Mouse (Mus musculus): ENCODE data around the gene Pxdn.

The Pxdn gene

GRCm38 (mm10) chr12:29953999-29954398, 16.6 kb downstream of the Pxdn start:
- no peak for DNase-seq (ENCODE audit: low read depth, low spot score)

- no peak for DNase-seq (ENCODE audit: low read depth, low spot score)
These were observed 17.1 kb downstream of the Pxdn start for GRCm38 (mm10) chr12:29954464-29954863.

- no peak for DNase-seq (ENCODE audit: low read depth, low spot score)
These were observed 19.6 kb downstream of the Pxdn start for GRCm38 (mm10) chr12:29956969-29957368.

DNA sequence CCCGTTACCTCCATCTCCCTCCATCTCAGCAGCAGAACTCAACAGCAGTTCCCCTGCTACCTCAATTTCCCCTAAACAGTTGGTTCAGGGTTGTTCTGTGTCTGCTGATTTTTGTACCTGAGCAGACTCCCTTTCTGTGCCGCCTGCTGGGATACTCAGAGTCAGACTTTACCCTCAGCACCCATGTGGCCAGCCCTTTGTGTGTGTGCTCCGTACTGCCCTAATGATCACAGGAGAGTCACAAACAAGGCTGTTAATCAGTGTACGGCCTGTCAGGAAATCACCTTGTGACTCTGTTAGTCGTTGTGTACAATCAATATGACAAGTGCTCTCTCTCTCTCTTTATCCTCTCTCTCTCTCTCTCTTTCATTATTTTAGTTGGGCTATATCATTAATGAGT, 21.2 kb downstream of the Pxdn start:
- no peak for DNase-seq (ENCODE audit: low read depth, low spot score)

GRCm38 (mm10) chr12:29961041-29961440, 23.6 kb downstream of the Pxdn start:
- DNase-seq (ENCODE audit: low read depth, low spot score) = no peak

DNA sequence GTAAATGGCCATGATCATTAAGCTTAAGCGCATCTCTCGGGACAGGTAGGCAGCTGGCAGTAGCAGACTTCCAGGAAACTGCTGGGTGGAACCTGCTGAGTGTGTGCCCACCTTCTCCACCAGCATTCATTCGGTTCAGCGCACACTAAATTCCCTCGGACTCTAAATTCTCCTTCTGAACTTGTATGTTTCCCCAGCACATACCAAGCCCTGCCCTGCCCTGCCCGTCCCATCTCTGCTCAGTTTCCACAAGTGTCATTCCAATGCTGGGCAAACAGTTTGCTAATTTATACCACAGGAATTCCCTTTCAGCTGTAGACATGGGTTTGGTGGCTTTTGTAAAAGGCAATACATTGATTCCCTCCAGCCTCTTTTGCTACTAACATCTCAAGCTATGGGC, 27.6 kb downstream of the Pxdn start:
- no peak for DNase-seq (ENCODE audit: low read depth, low spot score)

- no peak for DNase-seq (ENCODE audit: low read depth, low spot score)
These were observed 34.5 kb downstream of the Pxdn start for GRCm38 (mm10) chr12:29971795-29972464.

GRCm38 (mm10) chr12:29972533-29972932, 35.1 kb downstream of the Pxdn start:
- DNase-seq (ENCODE audit: low read depth, low spot score) = no peak

GRCm38 (mm10) chr12:29980076-29980475, 42.7 kb downstream of the Pxdn start:
- DNase-seq (ENCODE audit: low read depth, low spot score) = no peak

- DNase-seq (ENCODE audit: low read depth, low spot score) = no peak
These were observed 44.4 kb downstream of the Pxdn start for GRCm38 (mm10) chr12:29981722-29982293.

GRCm38 (mm10) chr12:29983190-29983589, 45.8 kb downstream of the Pxdn start:
- no peak for DNase-seq (ENCODE audit: low read depth, low spot score)

- DNase-seq (ENCODE audit: low read depth, low spot score) = no peak
These were observed 47.7 kb downstream of the Pxdn start for GRCm38 (mm10) chr12:29985126-29985525.

DNA sequence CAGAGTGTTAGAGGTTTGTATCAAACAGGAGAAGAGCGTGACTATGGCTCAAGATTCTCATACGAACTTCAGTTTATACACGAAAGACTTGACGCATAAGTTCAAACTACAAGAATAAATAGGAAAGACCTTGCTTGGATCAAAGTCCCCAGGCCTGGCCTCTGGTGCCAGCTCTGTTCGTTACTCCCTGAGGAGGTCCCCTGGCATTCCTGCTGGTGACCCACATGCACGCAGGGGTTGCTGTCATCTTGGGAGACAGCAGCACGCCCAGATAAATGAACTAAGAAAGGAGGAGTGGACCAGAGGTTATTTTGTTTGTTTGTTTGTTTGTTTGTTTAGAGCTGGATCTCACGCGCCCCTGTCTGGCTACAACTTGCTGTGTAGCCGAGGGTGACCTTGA, 48.8 kb downstream of the Pxdn start:
- peak; percentile 4 for DNase-seq (ENCODE audit: low read depth, low spot score)

GRCm38 (mm10) chr12:29998895-29999294, 61.5 kb downstream of the Pxdn start:
- no peak for DNase-seq (ENCODE audit: low read depth, low spot score)

GRCm38 (mm10) chr12:30001951-30002350, 64.5 kb downstream of the Pxdn start:
- no peak for DNase-seq (ENCODE audit: low read depth, low spot score)

- no peak for DNase-seq (ENCODE audit: low read depth, low spot score)
These were observed 66.4 kb downstream of the Pxdn start for GRCm38 (mm10) chr12:30003680-30004364.

DNA sequence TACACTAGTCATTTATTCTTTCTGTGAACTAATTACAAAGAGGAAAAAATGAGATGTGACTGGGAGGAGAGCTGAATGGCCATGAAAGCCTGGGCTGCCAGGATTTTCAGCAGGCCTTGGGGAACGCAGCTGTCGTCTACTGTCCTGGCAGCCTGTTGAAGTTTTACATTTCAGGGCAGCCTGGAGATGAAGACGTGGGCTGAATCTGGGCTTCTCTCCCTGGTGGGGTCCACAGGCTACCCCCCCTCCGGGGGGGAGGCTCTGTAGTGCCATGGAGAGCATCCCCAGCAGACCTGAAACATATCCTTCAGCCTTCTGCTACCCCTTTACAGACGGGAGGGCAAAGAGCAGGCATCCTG, 66.9 kb downstream of the Pxdn start:
- no peak for DNase-seq (ENCODE audit: low read depth, low spot score)

GRCm38 (mm10) chr12:30006586-30006985, 69.2 kb downstream of the Pxdn start:
- DNase-seq (ENCODE audit: low read depth, low spot score) = no peak

DNA sequence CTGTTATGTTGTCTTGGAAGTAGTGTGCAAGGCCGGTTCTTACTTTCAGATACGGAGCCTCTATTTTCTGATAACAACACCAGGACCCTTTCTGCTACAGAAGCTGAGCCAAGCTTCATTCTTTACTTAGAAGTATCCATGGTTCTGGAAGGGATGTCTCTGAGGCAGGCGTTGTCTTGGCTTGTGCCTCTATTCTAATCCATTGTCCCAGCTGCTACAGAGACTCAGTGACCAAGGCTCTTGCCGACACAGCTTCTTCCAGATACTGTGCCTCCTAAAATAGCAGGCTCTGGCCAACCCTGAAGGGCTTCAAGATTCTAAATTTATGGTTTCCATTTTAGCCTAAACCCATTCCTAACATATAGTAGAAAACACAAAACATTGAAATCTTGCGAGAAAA, 71.3 kb downstream of the Pxdn start:
- DNase-seq (ENCODE audit: low read depth, low spot score) = no peak

DNA sequence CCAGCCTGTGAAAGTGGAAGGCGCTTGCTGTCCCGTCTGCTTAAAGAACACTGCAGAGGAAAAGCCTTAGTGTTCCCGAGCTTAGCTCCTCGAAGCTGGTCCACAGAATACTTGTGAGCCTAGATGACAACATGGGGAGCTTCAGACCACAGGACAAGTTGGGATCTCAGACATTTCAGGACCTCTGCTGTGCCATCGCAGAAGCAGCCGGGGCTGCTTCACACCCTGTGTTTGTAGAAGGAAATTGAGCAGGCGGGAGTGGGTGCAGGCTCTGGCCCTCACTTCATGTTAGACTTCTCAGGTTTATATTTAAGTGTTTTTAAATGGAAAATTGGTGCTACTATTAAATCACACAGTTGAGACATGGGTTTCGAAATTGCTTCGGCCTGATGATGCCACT, 78.1 kb downstream of the Pxdn start:
- DNase-seq (ENCODE audit: low read depth, low spot score) = no peak

DNA sequence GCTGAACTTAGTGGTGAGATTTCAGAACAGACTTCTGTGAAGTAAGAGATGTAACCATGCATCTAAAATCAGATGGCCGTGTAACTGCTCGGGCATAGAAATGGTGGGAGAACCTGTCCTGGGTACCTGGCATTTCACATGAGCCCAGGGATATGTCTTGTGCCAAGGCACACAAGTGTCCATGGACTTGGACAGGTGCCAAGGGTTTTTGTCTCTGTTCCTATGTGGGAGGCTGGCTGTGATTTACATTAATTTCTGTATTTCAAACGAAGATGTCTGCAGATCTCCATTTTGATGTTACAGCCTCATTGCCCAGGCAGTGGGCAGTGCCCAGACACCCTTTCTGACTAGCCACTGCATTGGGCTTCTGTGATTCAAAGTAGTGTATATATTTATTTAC, 79.7 kb downstream of the Pxdn start:
- DNase-seq (ENCODE audit: low read depth, low spot score) = no peak

DNA sequence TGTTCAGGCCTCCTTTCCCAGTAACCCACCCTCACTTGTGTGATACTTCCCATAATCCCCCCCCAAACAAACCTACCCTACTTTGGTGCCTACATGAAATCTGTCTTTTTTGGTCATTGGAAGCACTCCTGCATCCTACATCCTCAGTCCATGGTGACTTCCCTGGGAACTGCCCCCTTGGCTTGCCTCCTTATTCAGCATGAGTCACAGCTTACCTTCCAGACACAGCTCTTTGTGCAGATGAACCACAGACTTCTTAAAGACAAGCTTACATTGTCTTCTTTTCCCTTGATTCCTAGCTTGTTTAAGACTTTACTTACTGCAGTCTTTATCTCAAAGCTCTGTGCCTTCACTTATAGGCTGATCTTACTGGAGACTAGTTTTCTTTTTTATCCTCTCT, 83.0 kb downstream of the Pxdn start:
- DNase-seq (ENCODE audit: low read depth, low spot score) = no peak

DNA sequence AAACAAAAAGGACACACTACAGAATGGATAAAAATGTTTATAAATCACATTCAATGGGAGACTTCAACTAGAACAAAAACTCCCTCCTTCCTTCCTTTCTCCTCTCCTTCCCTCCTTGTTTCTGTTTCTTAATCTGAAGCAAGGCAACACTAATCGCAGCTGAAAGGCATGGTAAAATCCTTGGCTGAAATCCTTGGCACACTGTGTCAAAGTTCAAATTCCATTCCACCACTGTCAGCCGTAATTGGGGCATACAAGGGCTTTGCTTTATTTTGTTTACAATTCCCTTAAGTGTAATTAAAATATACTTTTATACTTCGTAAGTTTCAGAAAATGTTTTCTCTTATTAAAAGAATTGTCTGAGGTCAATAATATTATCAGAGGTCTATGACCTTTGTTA, 86.1 kb downstream of the Pxdn start:
- no peak for DNase-seq (ENCODE audit: low read depth, low spot score)

Data from ES-CJ7 (cell line).